In genomic region chr5:17816170-17816569, GRCm38 (mm10) we compare ENCODE assay signal across 9 mouse cellular contexts.
DNase-seq lines count a peak whose midpoint lies in the region; ATAC-seq lines count a peak whose summit lies in the region.
"Had no signal": no experiment of that assay in that cellular context is flagged by ENCODE, and none has a peak within 500 bp of the region (broad histone marks: within the 10 kb centered on the region; RNA-seq: fewer than 3 reads in every experiment).

No protein-coding gene starts in this region.

- no peaks in the 10 kb centered on the region for H3K36me3 ChIP-seq in heart, embryonic 11.5 days (ENCODE audit: control insufficient read depth, insufficient read depth, low read length)

- H3K27ac ChIP-seq in heart, embryonic 11.5 days (ENCODE audit: low read depth, low read length): no peak overlapping the region
- H3K27ac ChIP-seq: macrophage had no signal

- no peak overlapping the region for H3K9ac ChIP-seq in heart, embryonic 11.5 days (ENCODE audit: low read depth, low read length)

- peak; percentile 19 to 54 for DNase-seq in cerebellum, postnatal 10 days
- no peak for DNase-seq in cerebellum, adult 11-12 months
- peak; percentile 2 to 29 for DNase-seq in left cerebral cortex, adult 9 months (ENCODE audit: low spot score in 2 of 2)
- no peak for DNase-seq in left cerebral cortex, adult 8-10 months (ENCODE audit: low spot score in 2 of 2)
- DNase-seq in brain, adult 2 months (ENCODE audit: low read depth, low spot score): peak; percentile 56
- no peak for DNase-seq in thymus, postnatal 10 days (ENCODE audit: low spot score in 2 of 2)

- no peak overlapping the region for H3K4me3 ChIP-seq in heart, embryonic 11.5 days (ENCODE audit: low read depth, low read length)

- 1% methylated on average over 2 of the region's 2 CpGs for WGBS in heart, embryonic 11.5 days (ENCODE audit: insufficient replicate concordance)

- H3K9me3 ChIP-seq in heart, embryonic 11.5 days (replicated peaks; ENCODE audit: control insufficient read depth, low read length): no peaks in the 10 kb centered on the region

- no peaks in the 10 kb centered on the region for H3K27me3 ChIP-seq in heart, embryonic 11.5 days (ENCODE audit: control insufficient read depth, insufficient read depth, low read length)

- no peaks in the 10 kb centered on the region for H3K4me1 ChIP-seq in heart, embryonic 11.5 days (ENCODE audit: control insufficient read depth, insufficient read depth, low read length)

- H3K4me2 ChIP-seq in heart, embryonic 11.5 days: no peak overlapping the region

- peak; percentile 71 for ATAC-seq in megakaryocyte, adult 5-6 weeks (ENCODE audit: poor library complexity, severe bottlenecking)
- ATAC-seq in heart, embryonic 11.5 days (replicated peaks; ENCODE audit: insufficient number of reproducible peaks, low FRiP score, low TSS enrichment): no peak

Comparison
In these comparisons a context has a peak if more than half of its experiments do, and no peak if none do; other contexts are left out.
1. DNase-seq: peak in cerebellum, postnatal 10 days (2 of 2), left cerebral cortex, adult 9 months (2 of 2) and brain, adult 2 months (single experiment); none in cerebellum, adult 11-12 months (single experiment), left cerebral cortex, adult 8-10 months (0 of 2) and thymus, postnatal 10 days (0 of 2).